Mouse (Mus musculus): ENCODE measurements around the gene Ptafr.
A peak's percentile ranks its signal among the peaks of the same experiment; 100 is the strongest.

The Ptafr gene

GRCm38 (mm10) chr4:132610301-132610984 is 46.6 kb downstream of the Ptafr start:
- DNase-seq (ENCODE audit: extremely low read depth, insufficient read length, low spot score): no peak

- DNase-seq (ENCODE audit: extremely low read depth, insufficient read length, low spot score): no peak
These were observed 47.5 kb downstream of the Ptafr start for GRCm38 (mm10) chr4:132611320-132611719.

GRCm38 (mm10) chr4:132617873-132618272 is 54.0 kb downstream of the Ptafr start:
- DNase-seq (ENCODE audit: extremely low read depth, insufficient read length, low spot score): peak; percentile 71

GRCm38 (mm10) chr4:132618850-132619375 is 55.0 kb downstream of the Ptafr start:
- DNase-seq (ENCODE audit: extremely low read depth, insufficient read length, low spot score): peak; percentile 65

GRCm38 (mm10) chr4:132620134-132620533 is 56.3 kb downstream of the Ptafr start:
- no peak for DNase-seq (ENCODE audit: extremely low read depth, insufficient read length, low spot score)

GRCm38 (mm10) chr4:132621287-132622068 is 57.6 kb downstream of the Ptafr start:
- DNase-seq (ENCODE audit: extremely low read depth, insufficient read length, low spot score): peak; percentile 45

GRCm38 (mm10) chr4:132624034-132624657 is 60.3 kb downstream of the Ptafr start:
- peak; percentile 45 for DNase-seq (ENCODE audit: extremely low read depth, insufficient read length, low spot score)

- no peak for DNase-seq (ENCODE audit: extremely low read depth, insufficient read length, low spot score)
These were observed 65.0 kb downstream of the Ptafr start for GRCm38 (mm10) chr4:132628830-132629229.
